Mouse (Mus musculus): ENCODE measurements around the gene Rab22a. TPM values are rescaled to one million over a fixed set of nuclear protein-coding genes. Genes with fewer than 3 reads are reported as not detected.
"Not testable (repeated sequence)": the region's sequence is repeated elsewhere in the genome, so short reads cannot be mapped to it uniquely, and the experiment has no call there.

The Rab22a gene
- total RNA-seq, 2 experiments from 2014 or later, result 25.5 to 27.8 TPM

GRCm38 (mm10) chr2:173716966-173717365 is 57.4 kb downstream of the Rab22a start:
- intact Hi-C loops (cut with DNase I), result no loop called here
- no peak for DNase-seq

GRCm38 (mm10) chr2:173719115-173719514 is 59.6 kb downstream of the Rab22a start, which contains the start of gene 1700010B08Rik:
1700010B08Rik (plus strand) TSS chr2:173719415.
- DNase-seq; intact Hi-C loops (cut with DNase I): not testable (repeated sequence)

DNA sequence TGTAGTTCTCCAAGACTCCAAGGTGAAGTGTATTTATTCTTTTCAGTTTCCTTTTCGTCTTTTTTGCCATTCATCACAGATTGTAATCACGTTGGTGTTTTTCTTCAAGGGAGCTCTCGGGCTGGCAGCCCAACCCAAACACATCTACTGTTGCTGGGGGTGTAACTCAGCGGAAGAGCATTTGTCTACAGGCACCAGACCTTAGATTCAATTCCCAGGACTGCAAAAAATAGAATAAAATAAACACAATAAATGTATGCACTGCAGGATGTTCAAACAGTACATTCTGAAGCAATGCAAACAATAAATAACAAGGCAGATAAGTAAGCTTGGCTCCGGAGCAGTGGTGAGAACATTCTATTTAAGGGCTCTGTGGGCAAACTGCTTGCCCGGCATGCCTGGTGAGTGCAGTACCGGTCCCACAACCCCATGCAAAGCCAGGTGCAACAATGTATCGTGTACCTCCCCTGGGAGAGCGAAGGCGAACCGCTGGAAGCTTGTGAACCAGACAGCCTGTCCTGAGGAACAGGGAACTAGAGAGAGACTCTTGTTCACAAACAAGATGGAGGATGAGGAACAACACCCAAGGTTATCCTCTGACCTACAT is 62.8 kb downstream of the Rab22a start:
- no peak for DNase-seq
- intact Hi-C loops (cut with DNase I), result no loop called here

DNA sequence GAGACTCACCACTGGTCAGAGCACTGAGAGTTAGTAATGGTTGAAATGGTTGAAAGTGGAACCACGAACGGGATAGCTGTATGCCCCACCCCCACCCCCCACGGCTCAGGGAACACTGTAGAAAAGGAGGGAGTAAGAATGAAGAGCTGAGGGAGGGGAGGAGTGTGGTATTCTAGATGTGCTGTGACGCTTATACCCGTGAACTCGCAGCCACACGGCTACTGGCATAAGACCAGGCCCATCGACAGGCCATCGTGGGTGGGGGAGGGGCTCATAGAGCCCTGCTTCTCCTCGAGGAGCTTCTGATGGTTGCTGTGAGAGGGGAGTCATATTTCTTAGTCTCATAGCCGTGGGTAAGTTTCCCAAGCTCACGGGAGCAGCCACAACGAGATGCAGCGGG is 64.8 kb downstream of the Rab22a start:
- no peak for DNase-seq
- intact Hi-C loops (cut with DNase I), result no loop called here

DNA sequence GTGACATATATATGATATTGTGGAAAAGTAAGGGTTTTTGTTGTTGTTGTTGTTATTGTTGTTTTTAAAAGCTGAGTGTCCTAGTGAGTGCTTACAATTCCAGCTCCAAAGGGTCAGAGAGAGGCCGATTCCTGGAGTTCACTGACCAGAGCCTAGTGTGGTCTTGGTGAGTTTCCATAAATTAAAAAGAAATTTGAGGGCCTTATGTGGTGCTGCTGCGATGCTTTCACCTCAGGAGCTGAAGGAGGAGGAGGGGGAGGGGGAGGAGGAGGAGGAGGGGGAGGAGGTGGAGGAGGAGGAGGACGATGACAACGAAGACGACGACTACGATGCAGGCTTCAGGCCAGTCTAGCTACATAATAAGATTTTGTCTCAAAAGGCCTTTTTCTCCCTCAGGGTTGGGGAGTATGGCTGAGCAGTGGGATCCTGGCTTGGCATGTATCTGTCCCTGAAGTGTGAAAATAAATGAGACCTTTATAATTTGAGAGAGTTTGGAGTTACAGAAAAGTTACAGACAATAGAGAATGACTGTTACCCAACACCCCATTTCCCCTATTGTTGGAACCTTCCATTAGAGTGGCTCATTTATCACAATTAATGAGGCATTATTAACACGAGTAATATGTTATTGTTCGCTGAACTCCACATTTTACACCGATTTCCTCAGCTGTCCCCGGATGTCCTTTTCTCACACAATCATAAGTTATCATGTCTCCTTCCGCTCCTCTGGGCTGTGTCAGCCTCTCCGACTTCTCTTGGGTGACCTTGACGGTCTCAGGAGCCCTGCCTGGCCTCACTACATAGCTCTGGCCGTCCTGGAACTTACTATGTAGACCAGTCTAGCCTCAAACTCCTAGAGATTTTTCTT is 65.6 kb downstream of the Rab22a start:
- intact Hi-C loops (cut with DNase I), result no loop called here
- DNase-seq, result no peak

DNA sequence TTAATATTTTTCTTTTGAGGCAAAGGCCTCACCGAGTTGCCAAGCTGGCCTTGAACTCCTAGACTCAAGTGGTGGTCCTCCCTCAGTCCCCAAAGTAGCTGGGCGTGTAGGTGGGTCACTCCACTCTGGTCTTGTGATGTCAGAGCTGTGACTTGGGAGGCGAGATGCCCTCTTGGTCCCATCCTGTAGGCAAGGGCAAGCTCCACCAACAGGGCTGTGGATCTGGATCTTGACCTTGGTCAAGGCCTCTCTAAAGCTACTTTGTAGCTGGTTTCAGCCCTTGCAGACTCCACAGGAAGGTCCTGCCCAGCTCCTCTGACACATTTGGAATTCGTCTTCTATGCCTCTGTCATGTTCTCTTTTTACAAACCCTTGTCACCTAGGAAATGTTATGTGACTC is 66.3 kb downstream of the Rab22a start:
- no peak for DNase-seq
- intact Hi-C loops (cut with DNase I), result no loop called here

- intact Hi-C loops (cut with DNase I), result loop anchor here (10.0 kb wide), 1 partner anchor 564 kb away; no protein-coding TSS in a partner anchor
- peak; percentile 4 for DNase-seq
Measured at GRCm38 (mm10) chr2:173730444-173730966, 70.9 kb downstream of the Rab22a start.

DNA sequence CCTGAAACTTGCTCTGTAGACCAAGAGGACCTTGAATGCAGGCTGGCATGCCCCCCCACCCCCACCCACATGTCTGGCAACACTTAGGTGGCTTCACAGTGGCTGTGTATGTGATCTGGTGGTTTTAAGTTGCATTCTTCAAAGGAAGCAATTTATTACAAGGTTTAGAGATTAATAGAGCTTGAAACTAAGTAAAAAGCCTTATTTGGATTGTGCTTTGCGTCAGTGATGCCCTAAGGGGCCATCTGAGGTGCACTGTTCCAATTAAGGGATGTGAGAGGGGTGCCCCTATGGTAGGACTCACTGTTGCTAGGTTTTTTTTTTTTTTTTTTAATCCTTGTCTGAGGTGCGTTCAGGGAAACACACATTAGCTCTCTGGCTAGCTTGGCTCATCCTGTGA is 74.9 kb downstream of the Rab22a start:
- intact Hi-C loops (cut with DNase I), result loop anchor here (10.0 kb wide), 1 partner anchor 560 kb away; no protein-coding TSS in a partner anchor
- no peak for DNase-seq

DNA sequence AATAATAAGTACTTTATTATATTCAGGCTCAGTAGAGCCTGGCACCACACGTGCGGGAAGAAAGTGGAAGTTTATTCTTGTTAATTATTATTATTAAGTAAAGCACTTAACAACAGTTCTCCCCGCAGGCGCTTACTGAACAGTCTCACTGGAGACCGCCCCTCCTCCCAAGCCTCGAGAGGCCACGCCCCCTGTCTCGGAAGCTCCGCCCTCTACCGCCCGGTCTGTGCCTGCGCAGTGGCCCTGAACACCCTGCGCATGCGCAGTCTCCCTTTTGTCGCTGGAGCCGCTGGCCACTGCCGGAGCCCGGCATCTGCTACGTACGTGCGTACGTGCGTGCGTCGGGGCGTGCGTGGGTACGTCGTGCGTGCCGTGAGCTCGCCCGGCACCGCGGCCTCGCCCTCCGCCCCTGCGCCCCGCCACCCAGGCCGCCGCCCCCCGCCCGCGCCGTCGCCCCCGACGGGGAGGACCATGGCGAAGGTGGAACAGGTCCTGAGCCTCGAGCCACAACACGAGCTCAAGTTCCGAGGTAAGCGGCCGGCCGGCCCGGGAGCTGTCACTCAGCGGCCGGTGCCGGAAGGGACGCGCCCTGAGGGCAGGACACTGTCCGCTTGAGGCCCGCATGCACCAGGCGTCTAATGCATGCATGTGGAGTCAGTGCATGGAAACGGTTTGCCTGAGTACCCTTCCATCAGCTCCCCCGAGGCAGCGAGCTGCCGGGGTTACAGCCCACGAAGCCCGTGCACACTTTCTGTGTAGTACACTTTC is 77.8 kb downstream of the Rab22a start, which contains the start of gene Vapb:
Gene Vapb, plus strand, starts transcription at position 290 of the 768 bp plus-strand sequence.
- intact Hi-C loops (cut with DNase I), result loop anchor here (10.0 kb wide), 1 partner anchor 557 kb away; no protein-coding TSS in a partner anchor
- peak; percentile 100 for DNase-seq

DNA sequence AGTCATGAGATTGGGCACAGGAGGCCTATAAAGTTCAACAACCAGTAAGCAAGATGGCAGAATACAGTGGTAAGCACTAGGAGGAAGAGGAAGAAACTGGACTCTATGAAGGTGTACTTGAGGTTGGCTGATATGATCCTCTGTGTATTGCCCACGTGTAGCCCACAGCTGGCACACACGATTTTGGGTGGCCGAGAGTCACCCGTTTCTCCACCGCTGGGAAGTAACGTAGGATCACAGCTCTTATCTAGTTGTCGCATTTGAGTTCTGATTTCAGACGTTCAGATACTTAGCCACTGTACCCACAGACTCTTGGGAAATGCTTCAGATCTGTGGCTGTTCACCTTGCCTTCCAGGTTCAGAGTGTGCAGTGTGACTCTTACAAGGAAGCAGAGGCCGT is 78.7 kb downstream of the Rab22a start:
- intact Hi-C loops (cut with DNase I), result loop anchor here (10.0 kb wide), 1 partner anchor 557 kb away; no protein-coding TSS in a partner anchor
- DNase-seq, result no peak

DNA sequence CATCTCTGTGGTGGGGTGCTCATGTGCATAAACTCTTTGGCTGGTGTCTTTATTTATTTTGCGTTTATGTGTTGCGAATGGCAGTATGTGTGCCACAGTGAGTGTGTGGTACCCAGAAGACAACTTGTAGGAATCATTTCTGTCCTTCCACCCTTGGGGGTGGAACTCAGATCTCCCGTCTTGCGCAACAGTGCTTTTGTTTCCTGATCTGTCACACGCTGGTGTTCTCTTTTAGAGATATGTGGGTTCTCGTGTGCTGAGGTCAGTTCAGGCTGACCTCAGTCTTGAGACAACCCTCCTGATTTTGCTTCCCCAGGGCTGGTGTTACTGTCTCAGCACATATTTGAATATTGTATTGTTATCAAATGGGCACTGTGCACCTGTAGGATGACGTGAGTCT is 79.5 kb downstream of the Rab22a start:
- intact Hi-C loops (cut with DNase I), result loop anchor here (10.0 kb wide), 1 partner anchor 556 kb away; no protein-coding TSS in a partner anchor
- DNase-seq, result no peak

DNA sequence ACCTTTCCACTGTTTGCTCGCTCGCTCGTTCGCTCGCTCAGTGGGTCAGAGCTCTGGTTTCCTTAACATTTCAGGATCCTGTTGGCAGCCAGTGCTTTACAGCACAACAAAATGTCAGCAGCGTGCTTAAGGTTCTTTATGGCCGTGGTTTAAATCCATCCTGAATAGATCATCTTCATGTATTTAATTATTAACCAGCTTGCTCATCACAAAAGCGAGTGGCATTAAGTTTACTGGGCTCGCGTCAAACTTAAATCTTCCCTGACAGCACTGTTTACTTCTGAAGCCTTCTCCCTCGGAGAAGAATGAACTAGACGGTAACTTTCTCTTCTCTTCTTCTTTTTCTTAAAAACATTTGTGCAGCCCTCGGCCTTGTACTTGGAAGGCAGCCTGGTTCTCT is 82.5 kb downstream of the Rab22a start:
- no peak for DNase-seq
- intact Hi-C loops (cut with DNase I), result no loop called here

- intact Hi-C loops (cut with DNase I), result no loop called here
- DNase-seq, result no peak
Measured at GRCm38 (mm10) chr2:173742744-173743143, 83.2 kb downstream of the Rab22a start.

- intact Hi-C loops (cut with DNase I), result no loop called here
- no peak for DNase-seq
Measured at GRCm38 (mm10) chr2:173744070-173744815, 84.7 kb downstream of the Rab22a start.

DNA sequence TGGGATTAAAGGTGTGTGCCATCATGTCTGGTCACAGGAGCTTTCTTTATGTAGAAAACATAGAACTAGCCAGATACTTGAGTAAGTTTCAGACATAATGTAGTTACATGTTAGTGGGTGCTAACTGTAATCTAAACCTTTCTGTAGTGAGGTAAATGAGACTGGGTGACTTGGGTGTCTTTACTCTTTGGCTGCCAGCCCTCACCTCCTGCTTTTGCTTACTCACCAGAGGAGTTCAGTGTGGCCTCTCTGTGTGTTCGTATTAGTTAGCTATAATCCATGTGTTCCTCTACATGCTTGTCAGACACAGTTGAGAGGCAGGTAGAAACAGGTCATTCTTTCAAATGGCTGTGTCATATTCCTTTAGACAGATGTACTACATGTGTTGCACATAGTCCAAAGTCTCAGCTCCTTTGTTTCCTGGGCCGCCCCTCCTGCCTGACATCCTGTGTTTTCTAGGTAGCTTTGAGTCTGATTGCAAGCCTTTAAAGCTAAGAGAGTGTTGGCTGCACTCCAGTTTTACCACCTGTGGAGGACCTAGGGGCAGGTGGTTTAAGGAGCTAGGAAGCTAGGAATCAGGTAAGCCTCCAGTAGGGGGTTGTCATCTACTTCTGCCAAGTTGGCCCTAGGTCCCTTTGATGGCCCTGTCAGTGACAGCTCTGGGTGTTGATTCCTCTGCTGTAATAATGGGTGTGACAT is 89.5 kb downstream of the Rab22a start:
- intact Hi-C loops (cut with DNase I), result no loop called here

GRCm38 (mm10) chr2:173755433-173756144 is 96.0 kb downstream of the Rab22a start:
- intact Hi-C loops (cut with DNase I), result no loop called here
- DNase-seq, result no peak

More for the DNA sequence above, 89.5 kb downstream of the Rab22a start:
- no peak for DNase-seq
